Mouse (Mus musculus): ENCODE measurements around the gene Hand2.

- no peak for TF ChIP-seq CTCF (IDR thresholded peaks at IDR 0.05; ENCODE audit: insufficient read depth, low read depth, low read length)
- TF ChIP-seq POLR2A (IDR thresholded peaks at IDR 0.05; ENCODE audit: insufficient read depth, low read depth, low read length) = no peak
Observed at GRCm38 (mm10) chr8:57339711-57340650, 19.2 kb downstream of the Hand2 start.

All from olfactory bulb, adult 2 months (tissue).